Mouse (Mus musculus) spleen, adult 2 months (tissue): ENCODE data around the gene Pde4dip.

Source experiments
- CTCF ChIP-seq: fragments of 200-500 bp; IDR thresholded peaks from 2 replicates; pipeline ENCODE4 v1.5.1; 2011; ENCODE audit warnings: mild to moderate bottlenecking, inconsistent platforms; ENCODE audit not compliant: insufficient read depth, insufficient read length, insufficient replicate concordance; ENCODE audit errors: extremely low read depth
- POLR2A ChIP-seq: fragments of 200-500 bp; IDR thresholded peaks from 2 replicates; pipeline ENCODE4 v1.6.1; 2011; ENCODE audit warnings: low read depth, low read length, inconsistent platforms

DNA sequence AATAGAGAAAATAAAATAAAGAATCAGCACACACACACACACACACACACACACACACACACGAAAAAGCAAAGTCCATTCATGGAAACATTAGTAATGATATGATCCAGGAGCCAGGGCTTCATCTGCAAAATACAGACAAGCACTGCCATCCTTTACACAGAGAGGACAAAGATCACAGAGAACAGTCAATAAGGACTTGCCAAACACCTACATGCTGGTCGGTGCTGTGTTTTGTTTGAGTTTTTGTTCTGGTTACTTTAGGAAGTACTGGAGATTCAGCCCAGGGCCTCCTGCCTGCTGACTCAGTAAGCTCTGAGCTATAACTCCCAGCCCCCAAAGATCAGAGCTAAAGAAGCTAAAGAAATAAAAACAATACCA, 43.7 kb downstream of the Pde4dip start:
- TF ChIP-seq POLR2A = no peak
- TF ChIP-seq CTCF = no peak
